Mouse (Mus musculus) kidney, adult 2 months (tissue): ENCODE data around the gene Ubxn6.

Source experiments
- CTCF ChIP-seq: fragments of 200-500 bp; conservative IDR thresholded peaks from 2 replicates; pipeline ENCODE4 v1.5.1; 2011; ENCODE audit warnings: low read depth, mild to moderate bottlenecking, control low read depth, low read length, moderate library complexity, mixed read lengths; ENCODE audit not compliant: insufficient read depth, insufficient read length
- POLR2A ChIP-seq: fragments of 200-500 bp; IDR thresholded peaks from one replicate; pipeline ENCODE4 v1.6.1; 2011; ENCODE audit warnings: low read depth, low read length, control low read depth

GRCm38 (mm10) chr17:56117251-56117710 is 42.5 kb upstream of the Ubxn6 start, which contains the start of gene Plin5:
- TF ChIP-seq POLR2A: no peak
- no peak for TF ChIP-seq CTCF
